Mouse (Mus musculus) midbrain, embryonic 11.5 days (tissue): ENCODE data around the gene Atp10a. TPM values are rescaled to one million over a fixed set of nuclear protein-coding genes. Genes with fewer than 3 reads are reported as not detected.

Experiments used
- ATAC-seq: fragments of 200-750 bp; cut with Nextera tagmentation; 2 replicates; pipeline ENCODE4 v1.8.0; 2017; ENCODE audit warnings: moderate TSS enrichment, moderate library complexity; ENCODE audit not compliant: low FRiP score
- DNase-seq: peaks from one replicate; pipeline ENCODE4 v3.0.0; 2015; ENCODE audit warnings: low spot score; ENCODE audit errors: missing footprints
- H3K27ac ChIP-seq: fragments of 300-500 bp; sonication (generic); 2 replicates; pipeline ENCODE4 v1.5.1; 2014; ENCODE audit warnings: low read depth, low read length
- H3K27me3 ChIP-seq: fragments of 300-500 bp; sonication (generic); 2 replicates; pipeline ENCODE4 v1.6.1; 2014; ENCODE audit warnings: mild to moderate bottlenecking, low read length, moderate library complexity, mixed read lengths; ENCODE audit not compliant: control insufficient read depth, insufficient read depth
- H3K36me3 ChIP-seq: fragments of 300-500 bp; sonication (generic); 2 replicates; pipeline ENCODE4 v1.6.1; 2014; ENCODE audit warnings: mild to moderate bottlenecking, low read length, moderate library complexity, mixed read lengths; ENCODE audit not compliant: control insufficient read depth, insufficient read depth
- H3K4me1 ChIP-seq: fragments of 300-500 bp; sonication (generic); 2 replicates; pipeline ENCODE4 v1.6.1; 2014; ENCODE audit warnings: low read length; ENCODE audit not compliant: control insufficient read depth, insufficient read depth
- H3K4me2 ChIP-seq: fragments of 300-500 bp; sonication (generic); 2 replicates; pipeline ENCODE4 v1.6.1; 2014; ENCODE audit warnings: mild to moderate bottlenecking, moderate library complexity
- H3K4me3 ChIP-seq: fragments of 300-500 bp; sonication (generic); 2 replicates; pipeline ENCODE4 v1.5.1; 2014; ENCODE audit warnings: low read depth, low read length
- H3K9ac ChIP-seq: fragments of 300-500 bp; sonication (generic); 2 replicates; pipeline ENCODE4 v1.6.1; 2014; ENCODE audit warnings: low read length
- H3K9me3 ChIP-seq: fragments of 300-500 bp; sonication (generic); 2 replicates; pipeline ENCODE4 v1.6.1; 2016; ENCODE audit warnings: low read length; ENCODE audit not compliant: control insufficient read depth
- WGBS: fragments of 180-500 bp; shearing (Covaris S2); extraction: QIAGEN DNeasy Blood & Tissue Kit; methylation state at CpG from one replicate; pipeline ENCODE4 v1.1.7; 2014; 5-methylcytosine and 5-hydroxymethylcytosine counted together
- polyA plus RNA-seq: library from polyadenylated mRNA; unstranded; fragments of >200 nt; fragmentation: Nextera tagmentation; extraction: Ambion mirVana; gene quantifications from 2 replicates; pipeline ENCODE4 v1.2.1, GENCODE M21; 2014

The Atp10a gene
- polyA plus RNA-seq = 1.3 and 1.7 TPM in 2 replicates

DNA sequence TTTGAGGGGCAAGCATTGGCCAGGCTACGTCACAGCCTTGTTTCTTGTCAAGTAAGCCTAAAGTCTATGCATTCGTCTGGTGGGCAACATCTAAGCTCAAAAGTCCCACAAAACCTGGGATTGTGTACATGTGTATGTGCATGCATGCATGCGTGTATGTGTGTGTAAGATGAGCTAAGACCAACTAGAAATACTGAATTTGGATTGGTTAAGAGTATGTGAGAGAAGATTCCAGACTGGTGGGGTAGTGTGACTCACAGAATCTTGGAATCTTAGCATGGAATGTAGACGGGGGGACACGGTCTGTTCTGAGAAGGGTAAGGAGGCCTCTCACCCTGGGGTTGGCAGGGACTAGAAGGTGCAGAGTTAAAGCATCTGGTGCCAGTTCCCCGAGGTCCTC lies at the start of gene Atp10a:
Gene Atp10a (plus strand): TSS at position 301 of the 400 bp plus-strand sequence.
- 83% methylated on average over 6 of the region's 6 CpGs for WGBS
- H3K27ac ChIP-seq = no peak within 1 kb of the TSS

DNA sequence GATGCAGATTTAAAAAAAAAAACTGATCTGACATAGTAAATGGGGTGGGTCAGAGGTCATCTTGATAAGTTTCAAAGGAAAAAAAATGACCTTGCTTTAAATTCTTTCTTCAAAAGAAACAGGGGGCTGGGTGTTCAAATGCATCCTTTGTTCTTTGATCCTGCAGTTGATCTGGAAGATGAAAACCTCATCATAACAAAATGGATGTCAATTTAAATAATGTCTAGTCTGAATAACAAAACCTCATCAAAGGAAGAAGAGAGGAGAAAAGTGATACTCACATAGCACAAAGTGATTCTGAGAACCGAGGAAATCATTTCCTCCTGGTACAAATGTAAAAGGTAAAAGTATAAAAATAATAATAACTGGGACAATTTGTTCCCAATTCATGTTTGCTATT lies 37.9 kb upstream of the Atp10a start:
- H3K4me3 ChIP-seq = no peak overlapping the region
- no peaks in the 10 kb centered on the region for H3K27me3 ChIP-seq
- no peaks in the 10 kb centered on the region for H3K36me3 ChIP-seq
- ATAC-seq (no peak), DNase-seq (no peak)
- no peak overlapping the region for H3K4me2 ChIP-seq
- no peak overlapping the region for H3K9ac ChIP-seq
- 68% methylated on average over 1 of the region's 1 CpGs for WGBS
- no peaks in the 10 kb centered on the region for H3K9me3 ChIP-seq
- H3K27ac ChIP-seq = no peak overlapping the region
- H3K4me1 ChIP-seq = no peaks in the 10 kb centered on the region

More for the DNA sequence above, at the start of gene Atp10a:
- no peak within 1 kb of the TSS for H3K9ac ChIP-seq
- H3K4me3 ChIP-seq = no peak within 1 kb of the TSS
- H3K4me1 ChIP-seq = peaks cover 3% of the 10 kb centered on the region; the same call in 1 of the 2 replicates
- DNase-seq (no peak), ATAC-seq (no peak)
- no peak within 1 kb of the TSS for H3K4me2 ChIP-seq
- H3K36me3 ChIP-seq = no peaks in the 10 kb centered on the region
- H3K9me3 ChIP-seq = no peaks in the 10 kb centered on the region
- H3K27me3 ChIP-seq = peaks cover 7% of the 10 kb centered on the region; the same call in 1 of the 2 replicates

DNA sequence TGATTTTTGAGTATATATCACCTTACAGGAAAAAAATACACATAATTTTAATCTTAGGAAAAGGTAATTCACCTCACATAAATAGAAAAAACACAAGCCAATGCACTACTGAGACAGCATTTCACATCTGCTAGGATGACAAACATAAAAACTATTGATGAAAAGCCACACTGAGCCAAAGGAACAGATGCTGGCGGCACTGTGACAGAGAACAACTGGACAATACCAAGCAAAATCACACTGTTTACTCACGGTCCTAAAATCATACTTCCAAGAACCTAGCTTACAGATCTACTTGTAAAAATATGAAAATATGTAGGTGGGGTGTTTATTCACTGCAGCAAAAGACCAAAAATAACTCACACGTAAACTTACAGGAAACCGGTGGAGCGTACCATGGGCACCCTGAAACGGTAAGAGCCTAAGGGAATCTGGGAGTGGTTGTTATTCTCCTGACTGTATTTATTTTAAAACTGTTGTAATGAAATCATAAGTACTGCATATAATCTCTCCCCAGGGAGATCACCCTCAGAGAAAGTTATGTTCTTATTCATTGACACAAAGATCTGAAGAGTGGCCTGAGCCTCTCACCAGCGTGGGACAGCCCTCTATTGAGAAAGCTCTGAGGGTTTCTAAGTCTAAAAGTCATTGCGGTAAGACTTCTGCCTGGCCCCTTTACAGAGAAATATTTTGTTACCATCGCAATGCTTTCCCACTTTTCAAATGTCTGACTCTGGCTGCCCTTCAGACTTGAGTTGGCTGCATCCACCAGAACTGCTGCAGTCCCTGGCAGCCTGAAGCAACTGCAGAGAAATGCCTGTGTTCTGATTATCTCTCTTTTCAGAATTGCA lies 29.4 kb upstream of the Atp10a start:
- no peak overlapping the region for H3K9ac ChIP-seq
- H3K27ac ChIP-seq = no peak overlapping the region
- no peaks in the 10 kb centered on the region for H3K27me3 ChIP-seq
- H3K4me1 ChIP-seq = no peaks in the 10 kb centered on the region
- ATAC-seq = no peak
- no peak overlapping the region for H3K4me3 ChIP-seq
- WGBS = 76% methylated on average over 9 of the region's 9 CpGs
- H3K36me3 ChIP-seq = no peaks in the 10 kb centered on the region
- no peak for DNase-seq
- no peaks in the 10 kb centered on the region for H3K9me3 ChIP-seq
- no peak overlapping the region for H3K4me2 ChIP-seq

DNA sequence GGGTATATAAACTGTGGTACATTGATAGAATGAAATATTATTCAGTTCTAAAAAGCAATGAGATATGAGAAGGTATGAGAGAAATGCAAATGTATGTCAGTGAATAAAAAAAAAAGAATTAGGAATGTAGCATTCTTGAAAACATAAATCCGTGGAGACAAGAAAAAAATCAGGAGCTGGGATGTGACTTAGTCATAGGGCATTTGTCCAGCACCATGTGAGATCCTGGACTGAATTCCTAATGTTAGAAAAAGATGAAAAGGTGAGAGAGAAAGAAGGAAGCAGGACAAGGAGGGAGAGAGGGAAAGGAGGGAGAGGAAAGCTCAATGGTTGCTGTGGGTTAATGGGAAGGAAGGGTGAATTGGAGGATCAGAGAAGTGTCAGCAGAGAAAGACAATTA lies 28.6 kb upstream of the Atp10a start:
- DNase-seq = no peak
- H3K9me3 ChIP-seq = no peaks in the 10 kb centered on the region
- no peaks in the 10 kb centered on the region for H3K4me1 ChIP-seq
- H3K4me3 ChIP-seq = no peak overlapping the region
- no peaks in the 10 kb centered on the region for H3K36me3 ChIP-seq
- no peak overlapping the region for H3K4me2 ChIP-seq
- 73% methylated on average over 1 of the region's 1 CpGs for WGBS
- H3K9ac ChIP-seq = no peak overlapping the region
- H3K27ac ChIP-seq = no peak overlapping the region
- ATAC-seq = no peak
- no peaks in the 10 kb centered on the region for H3K27me3 ChIP-seq

DNA sequence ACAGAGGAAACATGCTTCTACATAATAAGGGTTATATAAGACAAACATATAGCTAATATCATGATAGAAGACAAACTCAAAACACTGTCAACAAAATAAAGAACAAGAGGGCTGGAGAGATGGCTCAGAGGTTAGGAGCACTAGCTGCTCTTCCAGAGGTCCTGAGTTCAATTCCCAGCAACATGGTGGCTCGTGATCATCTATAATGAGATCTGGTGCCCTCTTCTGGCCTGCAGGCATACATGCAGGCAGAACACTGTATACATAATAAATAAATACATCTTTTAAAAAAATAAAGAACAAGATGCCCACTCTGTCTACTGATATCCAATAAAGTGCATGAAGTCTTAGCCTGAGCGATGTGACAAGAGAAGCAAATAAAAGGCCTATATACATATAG lies 26.7 kb upstream of the Atp10a start:
- no peak overlapping the region for H3K4me2 ChIP-seq
- H3K9me3 ChIP-seq = no peaks in the 10 kb centered on the region
- H3K36me3 ChIP-seq = no peaks in the 10 kb centered on the region
- no peak overlapping the region for H3K27ac ChIP-seq
- H3K4me3 ChIP-seq = no peak overlapping the region
- DNase-seq (no peak), ATAC-seq (no peak)
- WGBS = 85% methylated on average over 2 of the region's 2 CpGs
- H3K4me1 ChIP-seq = no peaks in the 10 kb centered on the region
- H3K27me3 ChIP-seq = no peaks in the 10 kb centered on the region
- no peak overlapping the region for H3K9ac ChIP-seq

DNA sequence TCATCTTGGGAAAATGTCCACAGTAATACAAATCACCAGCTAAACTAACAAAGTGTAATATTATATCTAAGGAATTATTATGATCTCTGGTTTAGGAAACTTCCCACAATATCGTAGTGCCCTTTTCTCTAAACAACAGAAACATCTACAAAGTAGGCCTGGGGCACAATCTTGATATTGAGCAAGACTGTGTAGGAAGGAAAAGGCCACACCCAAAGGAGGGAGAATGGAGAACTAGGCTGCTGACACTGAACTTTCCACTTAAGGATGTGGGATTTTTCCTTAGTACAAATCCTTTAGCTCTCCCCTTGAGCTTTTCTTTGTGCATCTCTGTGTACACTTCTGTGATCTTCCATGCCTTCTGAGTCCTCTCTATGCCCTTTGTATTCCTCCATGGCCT lies 22.3 kb upstream of the Atp10a start:
- DNase-seq (no peak), ATAC-seq (no peak)
- Histone ChIP-seq H3K4me2 (no peak overlapping the region), H3K4me1 (no peaks in the 10 kb centered on the region), H3K27me3 (no peaks in the 10 kb centered on the region), H3K36me3 (no peaks in the 10 kb centered on the region), H3K4me3 (no peak overlapping the region), H3K9ac (no peak overlapping the region), H3K27ac (no peak overlapping the region), H3K9me3 (no peaks in the 10 kb centered on the region)
- WGBS = 89% methylated on average over 1 of the region's 1 CpGs

DNA sequence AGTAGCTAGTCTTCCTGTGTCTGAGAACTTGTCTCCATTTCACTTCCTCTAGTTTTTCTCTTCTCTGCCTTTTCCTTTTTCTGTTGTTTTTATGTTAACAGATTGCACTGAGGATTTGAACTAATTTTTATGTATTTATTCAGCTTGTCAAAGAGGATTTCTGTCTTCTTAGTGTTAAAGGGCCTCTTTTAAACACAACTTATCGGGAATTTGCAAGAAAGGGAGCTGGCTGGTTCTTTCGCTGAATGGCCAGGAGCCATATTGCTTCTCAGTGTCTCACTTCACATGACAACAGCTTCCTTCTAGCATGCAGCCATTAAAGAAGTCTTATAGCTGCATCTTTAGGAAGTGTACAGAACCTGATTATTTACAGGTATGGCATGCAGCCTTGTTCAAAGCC lies 16.3 kb upstream of the Atp10a start:
- 65% methylated on average over 2 of the region's 2 CpGs for WGBS
- DNase-seq = peak; percentile 56
- ATAC-seq = no peak
- no peaks in the 10 kb centered on the region for H3K36me3 ChIP-seq
- no peaks in the 10 kb centered on the region; the same call in 1 of the 2 replicates for H3K4me1 ChIP-seq
- no peak overlapping the region for H3K27ac ChIP-seq
- H3K4me3 ChIP-seq = no peak overlapping the region
- H3K9ac ChIP-seq = no peak overlapping the region
- H3K27me3 ChIP-seq = no peaks in the 10 kb centered on the region
- H3K4me2 ChIP-seq = no peak overlapping the region
- no peaks in the 10 kb centered on the region for H3K9me3 ChIP-seq

DNA sequence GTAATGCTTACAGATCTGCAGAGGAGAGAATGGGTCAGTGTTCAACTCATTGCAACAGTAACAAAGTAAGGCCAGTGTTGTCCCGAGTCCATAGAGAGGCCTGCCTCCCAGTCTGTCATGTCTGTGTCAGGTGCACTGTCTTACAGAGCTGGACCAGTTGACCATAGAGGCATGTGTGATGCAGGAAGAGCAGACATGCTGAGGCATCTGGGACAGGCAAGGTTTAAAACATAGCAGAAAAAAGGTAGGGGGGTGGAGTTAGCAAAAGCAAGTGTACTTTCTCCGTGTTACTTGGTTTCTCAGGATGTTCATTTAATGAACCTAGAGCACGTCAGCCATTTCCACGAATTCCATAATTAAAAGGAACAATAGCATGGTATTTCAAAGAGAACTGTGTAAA lies 15.5 kb upstream of the Atp10a start:
- no peak overlapping the region for H3K27ac ChIP-seq
- no peak overlapping the region for H3K9ac ChIP-seq
- no peaks in the 10 kb centered on the region; the same call in 1 of the 2 replicates for H3K4me1 ChIP-seq
- H3K36me3 ChIP-seq = no peaks in the 10 kb centered on the region
- DNase-seq (peak; percentile 66), ATAC-seq (no peak)
- WGBS = 84% methylated on average over 4 of the region's 4 CpGs
- no peak overlapping the region for H3K4me3 ChIP-seq
- no peak overlapping the region for H3K4me2 ChIP-seq
- H3K9me3 ChIP-seq = no peaks in the 10 kb centered on the region
- no peaks in the 10 kb centered on the region for H3K27me3 ChIP-seq

DNA sequence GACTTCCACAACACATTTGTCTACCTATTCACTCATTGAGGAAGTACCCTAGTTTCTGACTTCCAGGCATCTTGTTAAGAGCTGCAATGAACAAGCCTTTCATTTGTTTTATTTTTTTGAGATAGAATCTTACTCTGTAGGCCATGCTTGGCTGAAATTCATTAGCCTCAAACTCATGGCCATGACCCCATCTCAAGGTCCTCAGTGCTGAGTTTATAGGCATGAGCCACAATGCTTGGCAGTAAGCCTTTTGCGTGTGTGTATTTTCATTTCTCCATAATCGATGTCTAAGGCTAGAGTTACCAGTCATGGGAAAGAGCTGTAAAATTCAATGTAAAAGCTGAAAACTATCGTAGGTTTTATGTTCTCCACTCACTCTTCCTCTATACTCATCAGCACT lies 14.1 kb upstream of the Atp10a start:
- no peaks in the 10 kb centered on the region for H3K36me3 ChIP-seq
- WGBS = 92% methylated on average over 3 of the region's 3 CpGs
- H3K9ac ChIP-seq = no peak overlapping the region
- H3K4me1 ChIP-seq = no peaks in the 10 kb centered on the region; the same call in 1 of the 2 replicates
- H3K4me3 ChIP-seq = no peak overlapping the region
- no peak overlapping the region for H3K27ac ChIP-seq
- H3K27me3 ChIP-seq = no peaks in the 10 kb centered on the region
- H3K9me3 ChIP-seq = no peaks in the 10 kb centered on the region
- ATAC-seq = no peak
- H3K4me2 ChIP-seq = no peak overlapping the region
- no peak for DNase-seq
